Mouse (Mus musculus): ENCODE results near the gene Slc26a8.

- no peak for TF ChIP-seq HCFC1 (IDR thresholded peaks at IDR 0.05; ENCODE audit: borderline replicate concordance, insufficient read depth, low read length)
- TF ChIP-seq MAFK (IDR thresholded peaks at IDR 0.05; ENCODE audit: insufficient read depth, low read depth, low read length): no peak
- no peak for TF ChIP-seq CHD2 (IDR thresholded peaks at IDR 0.05; ENCODE audit: low read depth, low read length)
- no peak for TF ChIP-seq ZNF384 (IDR thresholded peaks at IDR 0.05; ENCODE audit: low read depth, low read length)
- TF ChIP-seq ZC3H11A (IDR thresholded peaks at IDR 0.05; ENCODE audit: borderline replicate concordance, low read depth, low read length): no peak
These were observed 9.8 kb upstream of the Slc26a8 start for GRCm38 (mm10) chr17:28699789-28700188.

Data from ES-E14 (cell line).